Mouse (Mus musculus) forelimb bud, embryonic 11.5 days (tissue): ENCODE measurements around the gene Ndufaf2.

Experiments
- DNase-seq: peaks from one replicate; pipeline ENCODE4 v3.0.0-alpha.2; 2012; ENCODE audit warnings: low read depth, low spot score

Ndufaf2 gene

DNA sequence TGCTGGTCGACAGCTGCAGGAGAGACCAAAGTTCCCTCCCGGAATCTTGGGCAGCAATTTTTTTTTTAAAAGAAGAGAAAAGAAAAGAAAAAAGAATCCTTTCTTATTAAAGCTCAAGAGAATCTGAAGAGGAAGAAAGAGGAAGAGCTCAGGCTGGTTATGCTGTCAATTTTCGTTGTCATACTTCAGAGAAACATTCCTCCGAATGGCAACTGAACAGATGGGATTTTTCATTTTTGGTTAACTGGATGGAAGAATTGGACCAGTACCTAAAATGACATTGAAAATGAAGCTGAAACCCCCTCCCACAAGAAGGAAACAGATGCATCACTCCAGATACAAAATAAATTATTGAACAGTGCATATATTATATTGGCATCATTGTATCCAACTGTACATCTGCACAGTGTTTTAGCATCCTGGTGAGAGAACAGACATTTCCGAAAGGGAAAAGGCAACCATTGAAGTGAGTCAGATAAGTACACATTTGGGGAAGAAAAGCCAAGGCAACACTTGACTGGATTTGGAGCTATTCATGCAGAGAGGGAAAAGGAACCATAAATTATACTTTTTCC is 19.9 kb downstream of the Ndufaf2 start:
- no peak for DNase-seq

DNA sequence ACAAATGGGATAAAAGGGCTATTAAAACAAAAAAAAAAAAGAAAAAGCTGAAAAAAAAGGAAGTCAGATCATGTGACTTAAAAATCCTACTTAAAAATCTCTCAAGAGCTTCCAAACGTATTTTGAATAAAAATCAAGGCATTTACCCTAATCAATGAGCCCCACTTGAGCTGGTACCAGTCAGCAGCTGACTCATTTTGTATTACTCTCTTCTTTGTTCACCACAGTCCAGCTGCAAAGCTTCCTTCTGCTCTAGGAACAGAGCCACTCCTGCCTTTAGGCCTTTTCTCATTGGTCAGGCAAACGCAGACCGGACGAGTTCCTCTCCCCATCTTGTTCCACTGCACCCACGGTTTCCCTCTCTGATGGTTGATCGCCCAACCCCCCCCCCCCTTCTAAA is 22.8 kb downstream of the Ndufaf2 start:
- no peak for DNase-seq

DNA sequence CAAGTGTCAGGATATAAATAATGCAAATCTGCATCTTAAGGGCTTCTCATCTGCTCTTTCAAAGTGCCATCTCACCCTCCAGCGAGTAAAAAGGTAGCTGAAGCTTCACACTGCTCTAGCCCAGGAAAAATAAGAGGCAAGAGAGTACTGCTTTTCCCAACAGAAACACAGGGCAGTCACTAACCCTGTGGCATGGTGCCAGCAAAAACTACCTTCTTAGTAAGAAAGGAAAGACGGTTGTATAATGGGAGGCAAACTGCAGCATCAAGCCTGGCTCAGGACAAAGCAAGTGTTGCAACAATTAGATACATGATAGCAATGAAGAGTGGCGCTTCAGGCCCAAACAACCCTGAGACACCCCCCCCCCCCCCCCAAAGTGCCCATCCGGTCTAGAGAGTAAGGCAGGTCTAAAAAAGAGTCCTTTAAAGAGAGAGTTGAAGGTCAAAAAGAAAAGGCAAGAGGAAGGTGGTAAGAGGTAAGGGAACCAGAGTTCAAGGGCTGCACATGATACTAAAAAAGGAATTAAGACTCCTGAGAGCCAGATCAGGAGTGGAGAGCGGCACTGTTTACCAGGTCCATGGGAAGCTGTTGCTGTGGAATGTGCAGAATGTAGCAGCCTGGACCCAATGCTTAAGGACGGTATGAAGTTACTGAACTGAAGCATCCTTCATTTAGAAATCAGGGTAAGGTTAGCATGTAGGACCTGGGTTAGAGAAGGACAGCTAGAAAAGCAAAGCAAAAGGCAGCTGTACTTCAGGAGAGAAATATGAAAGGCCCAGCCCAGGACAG is 26.2 kb downstream of the Ndufaf2 start:
- no peak for DNase-seq

DNA sequence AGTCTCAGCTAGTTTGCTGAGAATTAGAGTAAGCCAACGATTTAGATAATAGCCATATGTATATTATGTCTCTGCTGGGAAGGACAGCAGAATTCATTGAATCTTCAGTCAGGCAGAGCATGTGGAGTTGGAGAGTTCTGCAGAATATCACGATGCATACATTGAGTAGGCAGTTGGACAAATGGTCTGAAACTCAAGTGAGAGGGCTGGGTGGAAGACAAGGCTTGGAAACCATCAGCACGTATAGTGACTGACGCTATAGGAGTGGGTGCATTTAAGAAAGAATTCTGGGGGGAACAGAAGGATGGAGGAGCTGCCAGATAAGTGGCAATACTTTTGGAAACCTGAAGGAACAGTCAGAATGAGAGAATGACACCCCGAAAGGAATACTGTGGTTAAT is 27.7 kb downstream of the Ndufaf2 start:
- no peak for DNase-seq

DNA sequence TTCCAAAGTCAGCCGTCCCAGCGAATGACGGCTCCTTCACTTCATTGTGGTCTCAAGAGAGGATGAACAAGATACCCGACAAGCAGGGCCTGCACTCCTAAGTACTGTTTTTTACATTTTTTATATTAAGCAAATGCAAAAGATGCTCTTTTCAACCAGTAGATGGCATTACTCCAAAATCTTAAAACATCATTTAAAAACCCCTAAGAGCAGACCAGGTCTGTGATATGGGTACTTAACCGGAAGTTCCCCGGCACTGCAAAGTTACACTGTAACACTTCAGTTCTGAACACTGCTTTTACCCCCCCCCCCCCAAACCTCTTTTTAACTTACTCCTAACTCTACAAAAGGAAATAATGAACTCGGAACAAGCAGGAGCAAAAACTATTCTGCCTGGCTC is 29.4 kb downstream of the Ndufaf2 start:
- DNase-seq, result no peak

DNA sequence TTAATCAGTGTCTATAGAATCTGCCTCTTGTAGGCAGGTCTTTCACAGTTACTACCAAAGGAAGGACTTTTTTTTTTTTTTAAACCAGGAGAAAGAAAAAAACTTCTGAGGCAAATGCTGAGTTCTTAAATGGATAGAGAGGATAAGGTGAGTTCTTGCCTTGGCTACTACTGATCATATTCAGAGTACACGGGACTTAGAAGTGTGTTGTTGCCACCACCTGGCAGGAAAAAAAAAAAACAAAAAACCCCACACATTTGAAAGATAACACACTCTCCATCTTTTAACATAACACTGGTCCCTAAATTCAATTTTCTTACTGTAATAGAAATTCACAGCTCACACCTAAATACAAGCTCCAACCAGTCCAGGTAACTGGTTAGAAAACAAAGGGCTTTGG is 30.5 kb downstream of the Ndufaf2 start:
- DNase-seq, result no peak

DNA sequence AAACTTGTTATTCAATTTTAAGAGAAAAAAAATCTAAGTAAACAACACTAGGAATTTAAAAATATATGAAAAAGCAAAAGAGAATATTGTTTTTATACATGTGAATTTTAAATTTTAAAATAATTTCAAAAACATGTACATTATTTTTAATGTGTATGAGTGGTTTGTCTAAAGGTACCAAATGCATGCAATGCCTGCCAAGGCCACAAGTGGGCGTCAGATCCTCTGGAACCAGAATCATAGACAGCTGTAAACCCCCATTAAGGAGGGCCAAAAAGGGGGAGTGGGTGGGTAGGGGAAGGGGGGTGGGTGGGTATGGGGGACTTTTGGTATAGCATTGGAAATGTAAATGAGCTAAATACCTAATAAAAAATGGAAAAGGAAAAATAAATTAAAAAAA is 31.3 kb downstream of the Ndufaf2 start:
- peak; percentile 42 for DNase-seq

DNA sequence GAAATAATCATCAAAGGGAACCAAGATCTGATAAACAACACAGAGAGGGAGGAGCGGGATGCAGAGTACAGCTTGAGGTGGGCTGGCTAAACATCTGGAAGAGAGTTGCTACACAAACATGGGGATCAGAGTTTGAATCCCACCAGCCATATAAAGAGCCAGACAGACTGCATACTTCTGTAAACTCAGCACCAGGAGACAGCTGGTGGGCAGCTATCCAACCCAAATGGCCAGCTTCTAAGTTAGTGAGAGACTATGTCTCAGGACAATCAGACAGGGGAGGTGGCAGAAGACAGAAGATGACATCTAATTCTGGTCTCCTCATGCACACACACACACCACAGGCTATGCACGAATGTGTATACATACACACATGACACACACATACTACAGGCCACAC is 32.2 kb downstream of the Ndufaf2 start:
- DNase-seq, result no peak

DNA sequence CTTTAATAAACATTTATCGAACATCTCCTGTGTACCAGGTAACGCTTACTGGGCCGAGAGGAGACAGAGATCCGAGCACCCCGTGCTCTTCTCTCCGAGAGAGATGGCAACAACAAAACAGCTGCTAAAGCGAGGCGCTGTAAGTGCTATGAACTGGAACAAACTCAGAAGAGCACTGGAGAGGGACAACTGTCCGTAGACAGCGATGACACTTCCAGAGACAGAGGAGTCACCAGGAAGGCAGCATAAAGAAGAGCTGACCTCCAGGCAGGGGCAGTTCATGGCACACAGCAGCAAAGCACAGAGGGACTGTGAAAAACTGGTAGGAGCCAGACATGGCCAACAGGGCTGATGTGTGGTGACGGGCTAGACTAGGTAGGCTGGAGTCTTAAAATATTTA is 34.3 kb downstream of the Ndufaf2 start:
- no peak for DNase-seq

DNA sequence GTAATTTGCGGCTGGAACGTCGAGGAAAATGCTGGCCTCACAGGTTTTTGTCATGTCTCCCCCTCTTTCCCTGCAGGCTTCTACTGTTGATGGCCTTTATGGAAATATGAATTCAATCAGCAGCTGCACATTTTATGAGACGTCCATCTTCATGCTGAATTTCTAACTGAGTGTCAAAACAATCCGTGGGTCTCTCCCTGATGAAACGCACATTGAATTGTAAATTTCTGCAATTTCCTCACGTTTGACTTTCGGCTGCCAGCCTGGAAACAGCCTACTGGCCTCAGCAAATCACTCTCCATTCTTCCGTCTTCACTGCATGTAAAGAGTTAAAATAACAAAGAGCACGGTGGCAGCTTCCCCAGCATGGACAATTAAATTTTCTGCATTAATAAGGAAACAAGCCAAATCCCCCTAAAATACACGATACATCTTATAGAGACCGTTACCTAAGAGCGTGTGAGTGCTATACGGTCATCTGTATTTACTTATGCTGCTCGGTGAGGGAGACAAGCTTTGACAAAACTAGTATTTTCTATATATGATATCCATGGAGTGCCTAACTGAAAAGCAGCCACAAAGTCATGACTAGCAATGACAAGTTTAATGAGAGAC is 35.2 kb downstream of the Ndufaf2 start:
- DNase-seq, result no peak

DNA sequence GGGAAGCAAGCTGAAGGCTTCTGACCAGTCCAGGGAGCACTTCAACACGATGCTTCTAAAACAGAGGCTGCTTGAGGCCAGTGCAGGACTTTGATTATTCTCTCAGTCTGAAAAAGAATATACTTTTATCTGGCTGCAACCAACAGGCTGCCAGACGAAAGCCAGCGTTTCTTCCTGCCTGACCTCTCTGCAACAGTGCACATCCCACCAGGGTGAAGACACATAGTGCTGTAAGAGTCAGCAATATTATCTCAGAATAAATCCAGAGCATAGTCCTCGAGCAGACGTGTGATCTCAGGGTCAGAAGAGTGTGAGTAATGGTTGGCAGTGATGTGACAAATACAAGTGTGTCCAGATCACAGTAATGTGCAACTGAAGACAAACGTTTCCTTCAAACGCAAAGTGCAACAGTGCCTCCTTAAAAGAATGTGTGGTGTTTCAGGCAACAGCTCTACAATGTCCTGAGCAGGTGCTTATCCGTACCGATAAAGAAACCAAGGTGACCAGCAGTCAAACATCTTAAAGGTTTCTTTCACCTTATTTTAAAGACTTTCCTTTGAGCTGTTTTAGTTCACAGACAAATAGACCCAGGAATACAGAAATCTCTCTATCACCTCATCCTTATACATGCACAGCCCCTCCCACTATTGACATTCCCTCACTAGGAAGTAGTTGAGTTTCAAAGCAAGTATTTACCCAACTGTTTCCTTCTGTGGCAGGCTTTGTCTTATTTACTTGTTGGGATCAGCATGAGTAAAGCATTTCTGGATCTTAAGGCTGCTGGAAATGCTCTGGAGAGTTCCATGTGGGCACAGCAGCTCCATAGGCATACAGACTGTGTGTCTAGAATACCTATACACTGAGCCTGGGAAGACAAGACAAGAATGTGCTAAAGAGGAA is 38.8 kb downstream of the Ndufaf2 start:
- DNase-seq, result no peak

DNA sequence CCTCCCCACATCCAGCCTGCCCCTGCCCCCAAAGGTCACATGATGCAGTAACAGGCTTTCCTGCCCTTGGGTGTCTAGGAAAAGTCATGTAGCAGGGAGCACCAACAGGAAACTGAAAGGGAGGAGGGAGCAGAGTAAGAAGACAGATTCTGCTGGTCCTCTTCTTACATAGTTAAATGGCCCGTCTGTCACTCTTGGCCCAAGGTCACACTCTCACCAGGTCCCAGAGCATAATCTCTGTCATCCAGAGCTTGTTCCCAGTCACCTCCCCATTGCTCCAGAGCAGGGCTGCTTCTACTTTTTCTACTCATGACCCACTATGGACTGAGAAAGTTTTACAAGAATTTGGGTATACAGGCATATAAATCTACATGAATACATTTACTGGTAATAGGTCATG is 40.2 kb downstream of the Ndufaf2 start:
- DNase-seq, result no peak

DNA sequence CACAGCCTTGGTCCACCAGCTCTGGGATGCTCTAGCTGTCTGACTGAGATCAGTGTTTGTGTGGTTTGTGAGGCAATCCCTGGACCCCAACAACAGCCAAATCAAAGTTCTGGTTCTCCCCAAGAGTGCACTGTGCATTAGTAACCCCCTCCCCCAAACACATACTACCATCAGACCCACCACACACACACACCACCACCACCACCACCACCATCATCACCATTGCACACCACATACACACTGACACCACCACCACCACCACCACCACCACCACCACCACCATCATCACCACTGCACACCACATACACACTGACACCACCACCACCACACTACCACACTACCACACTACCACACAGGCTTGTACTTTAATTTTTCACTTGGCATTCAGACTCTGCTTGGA is 40.8 kb downstream of the Ndufaf2 start:
- no peak for DNase-seq

DNA sequence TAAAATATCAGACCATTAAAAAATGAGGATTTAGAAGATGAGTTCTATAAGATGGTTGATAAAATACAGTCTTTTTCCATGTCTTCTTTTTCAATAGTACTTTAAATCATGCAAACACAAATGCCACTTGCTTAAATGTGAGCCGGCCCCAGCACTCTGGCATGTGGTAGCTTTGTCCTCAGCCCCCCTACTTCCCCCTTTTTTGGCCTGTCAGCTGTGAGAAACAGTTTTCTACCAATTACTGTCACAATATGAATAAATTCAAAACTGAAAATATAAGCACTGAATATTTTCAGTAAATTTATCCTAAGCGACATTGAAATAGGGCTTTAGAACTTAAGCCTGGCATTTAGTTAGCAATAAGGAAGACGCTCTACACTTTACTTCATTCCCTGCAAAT is 44.2 kb downstream of the Ndufaf2 start:
- no peak for DNase-seq

DNA sequence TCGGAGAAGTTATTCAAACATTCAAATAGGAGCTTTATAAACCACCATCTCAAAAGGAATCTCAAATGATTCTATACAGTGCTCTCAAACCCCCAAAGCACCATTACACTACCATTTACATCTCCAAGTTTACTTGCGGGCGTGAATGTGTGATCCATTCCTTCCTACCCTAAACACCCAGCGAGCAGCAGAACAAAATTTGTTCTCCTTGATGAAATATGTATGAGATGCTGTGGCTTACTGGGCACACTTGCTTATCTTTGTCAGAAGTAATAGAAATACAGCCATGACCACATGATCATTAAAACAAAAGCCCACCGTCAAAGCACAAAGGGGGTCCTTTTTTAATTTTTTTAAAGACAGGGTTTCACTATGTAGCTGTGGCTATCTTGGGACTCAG is 44.9 kb downstream of the Ndufaf2 start:
- DNase-seq, result no peak

DNA sequence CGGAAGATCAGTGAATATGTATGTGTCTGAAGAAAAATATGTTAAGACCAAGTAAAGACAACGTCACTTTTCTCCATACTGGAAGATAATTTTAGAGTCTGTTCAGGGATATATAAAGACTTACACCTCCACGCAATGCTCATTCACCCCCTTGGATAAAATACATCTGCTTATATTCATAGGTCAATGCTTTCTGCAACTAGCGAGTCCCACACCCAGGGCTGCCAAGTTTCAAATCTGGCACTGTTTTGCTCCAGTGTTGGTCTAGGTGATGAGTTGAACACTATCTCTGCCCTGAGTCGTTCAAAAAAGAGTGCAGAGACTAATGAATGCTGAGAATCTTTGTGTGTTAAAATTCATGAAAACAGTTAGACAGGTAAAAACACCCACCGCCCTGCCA is 47.5 kb downstream of the Ndufaf2 start:
- DNase-seq, result no peak

DNA sequence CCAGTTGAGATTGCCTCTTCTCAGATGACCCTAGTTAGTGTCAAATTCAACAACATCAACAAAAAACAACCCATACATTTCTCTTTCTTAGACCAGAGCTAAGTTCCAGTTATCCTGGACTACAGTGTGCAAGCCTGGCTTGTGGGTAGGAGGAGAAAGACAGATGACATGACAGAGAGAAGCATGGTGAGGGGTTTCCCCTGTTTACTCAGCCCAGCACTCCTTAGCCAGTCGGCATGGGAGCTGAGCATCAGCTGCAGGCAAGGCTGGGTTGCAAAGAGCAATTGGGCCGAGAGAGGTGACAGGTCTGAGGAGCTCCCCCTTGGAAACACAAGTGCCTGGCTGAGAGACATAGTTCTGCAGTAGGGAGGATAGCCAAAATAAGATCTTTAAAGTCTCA is 57.7 kb downstream of the Ndufaf2 start:
- no peak for DNase-seq

DNA sequence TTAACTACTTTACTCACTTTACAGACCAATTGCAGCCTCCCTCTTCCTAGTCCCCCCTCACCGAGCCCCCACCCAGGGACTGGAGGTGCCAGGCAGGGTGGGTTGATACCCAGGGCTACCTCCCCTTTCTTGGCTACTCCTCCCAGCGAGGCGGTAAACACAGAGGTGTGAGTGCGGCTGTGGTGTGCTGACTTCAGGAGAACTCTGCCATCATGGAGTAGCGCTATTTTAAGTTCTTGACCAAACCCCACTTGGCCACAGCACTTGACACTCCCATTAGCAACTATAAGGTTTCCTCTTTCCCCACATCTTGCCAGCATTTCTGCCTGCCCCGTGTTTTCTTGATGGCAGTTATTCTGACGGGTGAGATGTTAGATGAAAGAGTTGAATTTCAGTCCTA is 62.0 kb downstream of the Ndufaf2 start:
- DNase-seq, result no peak

DNA sequence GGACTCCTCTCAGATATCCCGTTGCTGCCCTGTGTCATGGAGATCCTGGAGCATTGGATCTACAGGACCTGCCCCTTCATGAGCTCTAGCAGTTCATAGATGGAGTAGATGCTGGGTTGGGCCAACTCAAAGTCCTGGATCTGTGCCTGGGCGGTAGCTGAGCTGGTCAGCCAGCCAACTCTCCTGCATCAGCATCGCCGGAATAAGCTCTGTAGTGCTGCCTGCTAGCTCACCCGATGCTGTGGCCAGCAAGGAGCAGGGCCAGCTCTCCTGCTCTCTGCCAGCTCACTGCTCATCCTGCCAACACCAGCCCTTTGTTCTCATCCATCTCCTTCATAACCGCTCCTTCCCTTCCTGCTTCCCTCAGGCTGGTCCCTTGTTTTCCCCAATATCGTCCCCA is 62.8 kb downstream of the Ndufaf2 start:
- no peak for DNase-seq

DNA sequence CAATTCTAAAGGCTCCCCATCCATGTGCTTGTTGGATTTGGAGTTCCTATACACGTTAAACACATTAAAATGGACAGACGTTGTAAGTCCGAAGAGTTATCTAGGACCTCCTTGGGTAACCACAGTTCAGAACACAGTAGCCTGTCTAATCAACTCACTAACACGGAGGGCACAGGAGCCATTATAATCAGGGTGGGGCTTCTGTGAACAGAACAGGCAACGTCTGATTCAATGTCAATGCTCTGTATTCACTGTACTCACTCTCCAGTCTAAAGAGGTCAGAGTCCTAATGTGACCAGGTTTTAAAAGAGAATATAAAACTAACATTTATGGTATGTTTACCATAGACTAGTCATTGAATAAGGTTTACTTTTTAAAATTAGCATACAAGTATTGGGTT is 63.7 kb downstream of the Ndufaf2 start:
- DNase-seq, result no peak

DNA sequence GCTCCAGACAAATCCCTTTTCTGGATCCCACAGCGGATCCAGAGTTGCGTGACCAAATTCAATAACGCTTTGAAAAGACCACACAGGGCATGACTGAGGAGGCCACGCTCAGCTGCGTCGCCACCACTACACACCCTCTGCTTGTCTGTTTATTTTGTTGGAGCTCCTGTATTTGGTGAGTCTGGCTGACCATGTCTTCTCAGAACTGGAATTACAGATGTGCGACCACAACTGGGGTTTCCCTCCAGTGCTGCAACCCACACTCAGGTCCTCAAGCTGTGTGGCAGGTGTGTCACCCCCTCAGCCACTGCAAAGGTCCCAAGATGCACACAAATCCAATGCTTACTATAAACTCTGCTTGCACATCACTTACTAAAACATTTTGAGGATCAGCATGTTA is 66.1 kb downstream of the Ndufaf2 start:
- no peak for DNase-seq

DNA sequence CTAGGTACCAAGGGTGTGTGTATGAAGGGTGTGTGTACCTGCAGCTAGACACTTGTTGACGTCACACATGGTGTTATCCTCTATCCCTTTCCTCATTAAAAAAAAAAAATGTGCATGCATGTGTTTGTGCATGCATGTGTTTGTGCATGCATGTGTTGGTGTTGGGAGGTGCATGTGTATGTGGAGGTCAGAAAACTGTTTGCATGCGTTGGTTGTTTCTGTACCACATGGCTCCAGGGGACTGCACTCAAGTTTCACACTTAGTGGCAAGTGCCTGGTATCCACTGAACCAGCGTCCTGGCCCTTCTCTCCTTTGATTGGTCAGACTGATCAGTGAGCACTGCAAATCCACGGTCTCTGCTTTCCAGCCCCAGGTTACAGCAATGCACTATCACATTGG is 71.7 kb downstream of the Ndufaf2 start:
- no peak for DNase-seq
